Comparison of ENCODE assay signal across 11 mouse cellular contexts in the genomic region with DNA sequence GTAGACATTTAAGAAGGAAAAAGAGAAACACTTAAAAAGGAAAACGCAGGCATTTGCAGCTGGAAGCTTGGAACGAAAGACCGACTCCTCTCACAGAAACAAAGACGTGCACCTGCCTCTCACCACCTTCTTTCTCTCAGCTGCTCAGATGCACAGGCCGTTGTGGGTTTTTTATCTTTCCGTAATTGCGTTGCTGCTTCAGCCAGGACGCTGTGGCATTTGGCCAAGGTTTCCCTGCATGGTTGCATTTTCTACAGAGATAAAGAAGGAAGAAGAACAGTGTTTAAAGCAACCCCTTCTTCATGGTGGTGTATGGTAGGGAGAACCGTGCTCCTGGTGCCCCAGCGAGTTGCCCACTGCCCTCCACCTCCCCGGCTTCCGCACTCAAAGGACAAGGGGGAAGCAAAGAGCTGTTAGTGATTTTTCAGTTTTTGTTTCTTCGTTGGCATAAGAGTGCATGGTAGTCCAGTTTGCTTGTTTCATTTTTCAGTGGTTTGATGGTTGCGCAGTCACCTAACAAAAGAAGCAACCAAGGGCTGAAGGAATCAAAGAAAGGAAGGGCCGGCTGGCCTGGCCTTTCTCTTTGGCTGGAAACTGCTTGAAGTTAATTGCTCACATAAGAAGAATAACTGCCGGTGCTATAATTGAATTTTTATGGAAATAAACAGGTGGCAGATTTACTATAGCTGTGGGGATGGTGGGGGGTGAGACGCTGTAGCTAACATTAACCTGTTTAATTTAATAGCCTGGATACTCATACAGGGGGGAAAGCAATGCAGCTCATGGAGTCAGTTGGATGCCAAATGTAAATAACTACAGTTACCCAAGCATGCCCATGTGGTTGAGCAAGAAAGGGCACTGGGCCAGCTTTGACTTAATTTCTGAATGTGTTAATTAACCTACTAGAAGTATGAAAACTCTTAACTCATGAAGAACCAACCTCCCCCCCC.
DNase-seq lines count a peak whose midpoint lies in the region; ATAC-seq and TF ChIP-seq lines count a peak whose summit lies in the region.
"Had no signal": no experiment of that assay in that cellular context is flagged by ENCODE, and none has a peak within 500 bp of the region (broad histone marks: within the 10 kb centered on the region; RNA-seq: fewer than 3 reads in every experiment).

No protein-coding gene starts in this region.

- H3K4me1 ChIP-seq in hindbrain, postnatal 0 days (ENCODE audit: insufficient read depth, low read length) = no peaks in the 10 kb centered on the region
- H3K4me1 ChIP-seq in midbrain, embryonic 11.5 days (ENCODE audit: control insufficient read depth, insufficient read depth, low read length) = no peaks in the 10 kb centered on the region
- H3K4me1 ChIP-seq: heart, embryonic 15.5 days; liver, embryonic 15.5 days had no signal

- no peak overlapping the region for H3K27ac ChIP-seq in hindbrain, postnatal 0 days
- H3K27ac ChIP-seq in midbrain, embryonic 11.5 days (ENCODE audit: low read depth, low read length) = no peak overlapping the region
- H3K27ac ChIP-seq: heart, embryonic 15.5 days; liver, embryonic 15.5 days had no signal

- ATAC-seq in hindbrain, postnatal 0 days = peak; percentile 62; the same call in 1 of the 2 replicates
- ATAC-seq in midbrain, embryonic 11.5 days (ENCODE audit: low FRiP score) = 0 out of 2 replicates have a peak, but pooled peaks have one; percentile 31
- ATAC-seq in granulocyte monocyte progenitor cell, adult 5-6 weeks (replicated peaks; ENCODE audit: poor library complexity, severe bottlenecking) = no peak

- H3K9me3 ChIP-seq in hindbrain, postnatal 0 days (ENCODE audit: low read length) = no peaks in the 10 kb centered on the region
- no peaks in the 10 kb centered on the region for H3K9me3 ChIP-seq in midbrain, embryonic 11.5 days (ENCODE audit: control insufficient read depth, low read length)
- H3K9me3 ChIP-seq: heart, embryonic 15.5 days; liver, embryonic 15.5 days had no signal

- H3K36me3 ChIP-seq in hindbrain, postnatal 0 days (ENCODE audit: insufficient read depth, low read length) = no peaks in the 10 kb centered on the region
- no peaks in the 10 kb centered on the region for H3K36me3 ChIP-seq in midbrain, embryonic 11.5 days (ENCODE audit: control insufficient read depth, insufficient read depth, low read length)
- H3K36me3 ChIP-seq: heart, embryonic 15.5 days; liver, embryonic 15.5 days had no signal

- peak overlapping the region; percentile 17 for H3K4me2 ChIP-seq in hindbrain, postnatal 0 days (ENCODE audit: low read depth, low read length)
- H3K4me2 ChIP-seq in midbrain, embryonic 11.5 days = no peak overlapping the region
- H3K4me2 ChIP-seq: heart, embryonic 15.5 days; liver, embryonic 15.5 days had no signal

- intact Hi-C loops in heart, postnatal 36 days (cut with DNase I) = loop anchor here (5.0 kb wide), 2 partner anchors 822 to 1208 kb away; no protein-coding TSS in a partner anchor

- no peak for TF ChIP-seq CTCF in hindbrain, postnatal 0 days (IDR thresholded peaks at IDR 0.05; ENCODE audit: low read depth)

- no peak overlapping the region for H3K4me3 ChIP-seq in hindbrain, postnatal 0 days (ENCODE audit: low read length)
- no peak overlapping the region for H3K4me3 ChIP-seq in midbrain, embryonic 11.5 days (ENCODE audit: low read depth, low read length)
- H3K4me3 ChIP-seq: heart, embryonic 15.5 days; liver, embryonic 15.5 days had no signal

- H3K27me3 ChIP-seq in hindbrain, postnatal 0 days (ENCODE audit: insufficient read depth, low read length) = no peaks in the 10 kb centered on the region
- no peaks in the 10 kb centered on the region for H3K27me3 ChIP-seq in midbrain, embryonic 11.5 days (ENCODE audit: control insufficient read depth, insufficient read depth, low read length)
- H3K27me3 ChIP-seq: CH12.LX; heart, embryonic 15.5 days; liver, embryonic 15.5 days had no signal

- no peak overlapping the region for H3K9ac ChIP-seq in hindbrain, postnatal 0 days (replicated peaks; ENCODE audit: low read length)
- H3K9ac ChIP-seq in midbrain, embryonic 11.5 days (ENCODE audit: low read length) = no peak overlapping the region
- H3K9ac ChIP-seq: heart, embryonic 15.5 days; liver, embryonic 15.5 days had no signal

- WGBS in hindbrain, postnatal 0 days = 35% methylated on average over 17 of the region's 17 CpGs
- 85% methylated on average over 17 of the region's 17 CpGs for WGBS in midbrain, embryonic 11.5 days

- DNase-seq in heart, postnatal 4 days = peak; percentile 10
- DNase-seq in heart, postnatal 36 days = no peak
- DNase-seq in cerebellum, postnatal 25 days = peak; percentile 25 to 53
- peak; percentile 62 for DNase-seq in hindbrain, postnatal 0 days (ENCODE audit: low spot score)
- peak; percentile 88 for DNase-seq in midbrain, embryonic 11.5 days (ENCODE audit: low spot score, missing footprints)
- DNase-seq in adipocyte (ENCODE audit: low spot score) = no peak
- no peak for DNase-seq in heart, adult 18-20 months

Comparison
In these comparisons a context has a peak if more than half of its experiments do, and no peak if none do; other contexts are left out.
1. DNase-seq: peak in heart, postnatal 4 days (single experiment), cerebellum, postnatal 25 days (2 of 2), hindbrain, postnatal 0 days (single experiment) and midbrain, embryonic 11.5 days (single experiment); none in heart, postnatal 36 days (0 of 2), adipocyte (single experiment) and heart, adult 18-20 months (0 of 2).